Mouse (Mus musculus) limb, embryonic 14.5 days (tissue): ENCODE results near the gene Smg7. TPM values are rescaled to one million over a fixed set of nuclear protein-coding genes. Genes with fewer than 3 reads are reported as not detected.

ENCODE experiments used
- ATAC-seq: fragments of 200-750 bp; cut with Nextera tagmentation; 2 replicates; pipeline ENCODE4 v1.8.0; 2017; ENCODE audit warnings: low read depth, moderate number of reproducible peaks, moderate TSS enrichment; ENCODE audit not compliant: low FRiP score
- DNase-seq: peaks from one replicate; pipeline ENCODE4 v3.0.0-alpha.2; 2015; ENCODE audit warnings: low spot score
- H3K27ac ChIP-seq: fragments of 300-500 bp; sonication (generic); replicated peaks from 2 replicates; pipeline ENCODE4 v1.5.1; 2014; ENCODE audit warnings: low read depth, mild to moderate bottlenecking, low read length, moderate library complexity, mixed read lengths
- H3K27me3 ChIP-seq: fragments of 300-500 bp; sonication (generic); 2 replicates; pipeline ENCODE4 v1.6.1; 2014; ENCODE audit warnings: low read length, mixed read lengths; ENCODE audit not compliant: control insufficient read depth, insufficient read depth
- H3K36me3 ChIP-seq: fragments of 300-500 bp; sonication (generic); 2 replicates; pipeline ENCODE4 v1.6.1; 2014; ENCODE audit warnings: mild to moderate bottlenecking, low read length, moderate library complexity, mixed read lengths; ENCODE audit not compliant: control insufficient read depth, insufficient read depth
- H3K4me1 ChIP-seq: fragments of 300-500 bp; sonication (generic); 2 replicates; pipeline ENCODE4 v1.6.1; 2014; ENCODE audit warnings: antibody characterized with exemption, low read length, mixed read lengths; ENCODE audit not compliant: control insufficient read depth, insufficient read depth
- H3K4me2 ChIP-seq: fragments of 300-500 bp; sonication (generic); replicated peaks from 2 replicates; pipeline ENCODE4 v1.6.1; 2014; ENCODE audit warnings: low read depth, mild to moderate bottlenecking, low read length, moderate library complexity; ENCODE audit not compliant: severe bottlenecking
- H3K4me3 ChIP-seq: fragments of 300-500 bp; sonication (generic); replicated peaks from 2 replicates; pipeline ENCODE4 v1.5.1; 2014; ENCODE audit warnings: low read length
- H3K9ac ChIP-seq: fragments of 300-500 bp; sonication (generic); 2 replicates; pipeline ENCODE4 v1.6.1; 2014; ENCODE audit warnings: mild to moderate bottlenecking, low read depth, low read length, moderate library complexity; ENCODE audit not compliant: severe bottlenecking
- H3K9me3 ChIP-seq: fragments of 300-500 bp; sonication (generic); 2 replicates; pipeline ENCODE4 v1.6.1; 2016; ENCODE audit warnings: low read length; ENCODE audit not compliant: control insufficient read depth
- POLR2A ChIP-seq: fragments of 200-500 bp; IDR thresholded peaks from 2 replicates; pipeline ENCODE4 v1.8.0; 2012; ENCODE audit warnings: inconsistent platforms, mild to moderate bottlenecking, moderate library complexity, borderline replicate concordance; ENCODE audit not compliant: insufficient read depth, insufficient read length; ENCODE audit errors: extremely low read depth
- WGBS: fragments of 180-500 bp; shearing (Covaris S2); extraction: QIAGEN DNeasy Blood & Tissue Kit; methylation state at CpG from one replicate; pipeline ENCODE4 v1.1.7; 2014; 5-methylcytosine and 5-hydroxymethylcytosine counted together
- polyA plus RNA-seq, 2 experiments: library from polyadenylated mRNA; depleted of rRNA in 1 of 2; stranded (reverse) in 1 of 2; unstranded in 1 of 2; fragments of >200 nt; fragmentation: Nextera tagmentation in 1 of 2; extraction: Ambion mirVana in 1 of 2; gene quantifications; 2 replicates each; pipeline versions ENCODE4 v1.2.1 to v1.2.3; 2012 to 2014

Gene Smg7
- polyA plus RNA-seq, 2 experiments = 30.0 to 37.3 TPM

GRCm38 (mm10) chr1:152831619-152832018, 70.8 kb downstream of the Smg7 start:
- DNase-seq (no peak), ATAC-seq (no peak)
- 82% methylated on average over 5 of the region's 5 CpGs for WGBS
- H3K4me1 ChIP-seq = no peaks in the 10 kb centered on the region
- no peak overlapping the region for H3K4me3 ChIP-seq
- no peaks in the 10 kb centered on the region for H3K9me3 ChIP-seq
- H3K36me3 ChIP-seq = peaks cover 6% of the 10 kb centered on the region; the same call in 1 of the 2 replicates
- H3K4me2 ChIP-seq = no peak overlapping the region
- H3K27ac ChIP-seq = no peak overlapping the region
- no peak for TF ChIP-seq POLR2A
- no peaks in the 10 kb centered on the region for H3K27me3 ChIP-seq
- no peak overlapping the region for H3K9ac ChIP-seq

GRCm38 (mm10) chr1:152831003-152831402, 71.4 kb downstream of the Smg7 start:
- ATAC-seq = no peak
- Histone ChIP-seq H3K27ac (no peak overlapping the region), H3K4me3 (no peak overlapping the region), H3K4me2 (no peak overlapping the region), H3K4me1 (no peaks in the 10 kb centered on the region), H3K9me3 (no peaks in the 10 kb centered on the region), H3K9ac (no peak overlapping the region), H3K36me3 (no peaks in the 10 kb centered on the region), H3K27me3 (no peaks in the 10 kb centered on the region)
- no peak for TF ChIP-seq POLR2A
- 79% methylated on average over 8 of the region's 8 CpGs for WGBS
- DNase-seq = no peak

GRCm38 (mm10) chr1:152830054-152830453, 72.4 kb downstream of the Smg7 start:
- WGBS = 94% methylated on average over 9 of the region's 9 CpGs
- no peak overlapping the region for H3K27ac ChIP-seq
- TF ChIP-seq POLR2A = no peak

DNA sequence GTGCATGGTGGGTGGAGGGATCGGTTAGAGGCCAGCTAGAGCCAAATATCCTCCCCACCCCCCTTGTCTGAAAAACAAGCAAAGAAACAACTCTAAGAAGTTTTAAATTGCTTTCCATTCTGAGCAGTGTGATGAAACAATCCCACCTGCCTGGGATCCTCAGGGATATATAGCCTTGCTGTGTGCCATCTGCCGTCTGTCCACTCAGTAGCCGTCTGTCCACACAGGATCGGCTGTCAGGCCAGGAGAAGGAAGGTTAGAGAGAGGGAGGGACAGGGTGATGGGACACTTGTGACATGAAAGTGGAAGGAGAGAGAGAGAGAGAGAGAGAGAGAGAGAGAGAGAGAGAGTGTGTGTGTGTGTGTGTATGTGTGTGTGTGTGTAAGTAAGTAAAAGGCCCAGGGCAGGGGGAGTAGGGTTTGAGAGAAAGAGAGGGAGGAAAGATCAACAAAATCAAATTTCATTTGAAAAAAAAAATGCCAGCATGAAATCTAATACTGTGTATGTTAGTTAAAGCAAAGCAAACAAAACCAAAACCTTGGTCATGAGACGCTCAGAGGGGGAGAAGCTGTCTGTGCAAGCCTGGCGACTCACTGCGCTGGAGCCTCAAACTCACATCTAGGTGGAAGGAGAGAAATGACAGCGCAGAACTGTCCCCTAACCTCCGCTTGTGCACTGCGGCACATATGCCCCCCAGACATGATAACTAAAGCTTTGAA, 73.7 kb downstream of the Smg7 start:
- Histone ChIP-seq H3K9me3 (no peaks in the 10 kb centered on the region), H3K27me3 (no peaks in the 10 kb centered on the region), H3K27ac (no peak overlapping the region), H3K4me1 (no peaks in the 10 kb centered on the region), H3K4me2 (no peak overlapping the region), H3K36me3 (no peaks in the 10 kb centered on the region), H3K4me3 (no peak overlapping the region), H3K9ac (no peak overlapping the region)
- no peak for ATAC-seq
- TF ChIP-seq POLR2A = no peak
- DNase-seq = no peak
- WGBS = 79% methylated on average over 10 of the region's 10 CpGs

More at GRCm38 (mm10) chr1:152830054-152830453, 72.4 kb downstream of the Smg7 start:
- Histone ChIP-seq H3K4me3 (no peak overlapping the region), H3K27me3 (no peaks in the 10 kb centered on the region), H3K4me1 (no peaks in the 10 kb centered on the region), H3K36me3 (no peaks in the 10 kb centered on the region), H3K9me3 (no peaks in the 10 kb centered on the region), H3K9ac (no peak overlapping the region), H3K4me2 (no peak overlapping the region)
- DNase-seq (no peak), ATAC-seq (no peak)

GRCm38 (mm10) chr1:152828168-152828567, 74.3 kb downstream of the Smg7 start:
- Histone ChIP-seq H3K27ac (no peak overlapping the region), H3K4me1 (no peaks in the 10 kb centered on the region), H3K4me3 (no peak overlapping the region), H3K9me3 (no peaks in the 10 kb centered on the region), H3K36me3 (no peaks in the 10 kb centered on the region), H3K9ac (no peak overlapping the region), H3K27me3 (no peaks in the 10 kb centered on the region), H3K4me2 (no peak overlapping the region)
- 64% methylated on average over 5 of the region's 5 CpGs for WGBS
- no peak for TF ChIP-seq POLR2A
- ATAC-seq (no peak), DNase-seq (no peak)
